Mouse (Mus musculus) layer of hippocampus, postnatal 25 days (tissue): ENCODE measurements around the gene AC140267.1. TPM values are rescaled to one million over a fixed set of nuclear protein-coding genes. Genes with fewer than 3 reads are reported as not detected.

ENCODE experiments used
- DNase-seq, 2 experiments: peaks; one replicate each; pipeline ENCODE4 v3.0.0; 2022; ENCODE audit warnings: mixed read lengths in 2 of 2, low spot score in 1 of 2; ENCODE audit errors: extremely low spot score in 1 of 2
- total RNA-seq, 2 experiments: library from RNA; stranded (reverse); gene quantifications; 2 replicates each; pipeline ENCODE4 v1.2.3; 2021

AC140267.1 gene
- 10 to 100 TPM in 1 of 2 experiments, 1 to 10 TPM in 1; 6.3 to 21.1 TPM for total RNA-seq

GRCm38 (mm10) chr15:80235535-80235934 is at the start of gene AC140267.1:
AC140267.1 (plus strand) TSS chr15:80235835.
- no peak for DNase-seq

DNA sequence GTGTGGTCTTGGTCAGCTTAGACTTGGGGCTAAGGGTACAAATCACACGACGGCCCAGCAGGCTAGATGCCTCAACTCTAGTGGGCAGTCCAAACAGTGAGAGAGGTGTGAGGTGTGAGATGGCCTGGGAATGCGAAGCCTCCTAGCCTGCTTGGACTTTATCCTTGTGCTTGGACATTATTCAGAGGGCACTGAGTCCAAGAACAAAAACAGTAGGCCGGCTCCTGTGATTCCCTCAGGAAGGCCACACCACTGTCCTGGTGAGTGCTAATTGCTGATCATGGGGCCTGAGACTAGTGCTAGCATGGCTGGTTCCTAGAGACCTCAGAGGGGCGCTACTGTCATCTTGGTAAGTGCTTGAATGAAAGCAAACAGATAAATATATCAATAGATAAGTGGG is 46.7 kb upstream of the AC140267.1 start:
- no peak for DNase-seq

DNA sequence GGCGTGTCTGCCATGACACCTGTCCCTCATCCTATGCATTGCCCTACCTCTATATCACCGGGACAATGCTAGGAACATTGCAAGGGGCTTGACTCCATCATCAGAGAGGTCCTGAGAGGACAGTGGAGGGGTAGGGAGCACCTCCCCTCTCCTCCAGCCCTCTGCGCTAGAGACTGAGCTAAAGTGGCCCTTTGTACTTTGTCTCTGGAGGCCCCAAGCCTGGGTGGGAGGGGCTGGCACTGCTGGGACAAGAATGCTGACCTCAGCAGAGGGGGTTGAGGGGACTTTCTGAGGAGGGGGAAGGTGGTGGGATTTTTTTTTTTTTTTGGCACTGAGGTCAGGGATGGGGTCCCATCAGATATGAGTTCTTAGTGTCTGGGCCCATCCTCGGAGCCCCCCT is 45.6 kb upstream of the AC140267.1 start:
- DNase-seq = no peak

GRCm38 (mm10) chr15:80191585-80192245 is 43.9 kb upstream of the AC140267.1 start:
- no peak for DNase-seq

DNA sequence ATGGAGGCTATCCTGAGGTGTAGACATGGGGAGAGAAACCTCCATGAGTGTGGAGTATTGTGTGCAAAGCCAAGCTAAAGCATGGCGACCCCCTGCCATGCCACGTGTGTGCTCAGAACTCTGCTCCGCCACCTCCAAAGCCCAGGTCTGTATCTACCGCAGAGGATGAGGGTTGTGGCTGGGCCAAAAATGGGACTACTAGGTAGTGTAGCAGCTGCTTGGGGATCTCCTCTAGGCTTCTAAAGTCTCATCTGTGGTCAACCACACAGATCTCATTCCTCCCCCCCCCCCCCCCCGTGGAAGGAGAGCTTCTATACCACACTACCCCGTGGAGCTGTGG is 43.4 kb upstream of the AC140267.1 start:
- no peak for DNase-seq

GRCm38 (mm10) chr15:80192847-80193246 is 42.8 kb upstream of the AC140267.1 start:
- DNase-seq = no peak

DNA sequence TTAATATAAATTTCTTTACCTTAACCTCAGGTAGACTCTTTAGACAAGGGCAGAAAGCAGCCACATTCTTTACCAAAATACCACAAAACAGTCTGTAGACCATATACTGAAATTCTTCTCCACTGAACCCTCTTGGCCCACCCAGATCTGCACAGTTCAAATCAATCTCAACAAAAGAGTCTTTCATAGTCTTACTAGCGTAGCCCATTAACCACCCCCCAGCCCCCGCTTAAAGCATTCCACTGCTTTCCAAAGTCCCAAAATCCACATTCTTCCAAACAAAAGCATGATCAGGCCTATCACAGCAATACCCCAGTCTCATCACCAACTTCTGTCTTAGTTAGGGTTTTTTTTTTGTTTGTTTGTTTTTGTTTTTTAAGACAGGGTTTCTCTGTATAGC is 36.1 kb upstream of the AC140267.1 start:
- no peak for DNase-seq

GRCm38 (mm10) chr15:80202111-80202775 is 33.4 kb upstream of the AC140267.1 start:
- peak; percentile 21 to 36 for DNase-seq

DNA sequence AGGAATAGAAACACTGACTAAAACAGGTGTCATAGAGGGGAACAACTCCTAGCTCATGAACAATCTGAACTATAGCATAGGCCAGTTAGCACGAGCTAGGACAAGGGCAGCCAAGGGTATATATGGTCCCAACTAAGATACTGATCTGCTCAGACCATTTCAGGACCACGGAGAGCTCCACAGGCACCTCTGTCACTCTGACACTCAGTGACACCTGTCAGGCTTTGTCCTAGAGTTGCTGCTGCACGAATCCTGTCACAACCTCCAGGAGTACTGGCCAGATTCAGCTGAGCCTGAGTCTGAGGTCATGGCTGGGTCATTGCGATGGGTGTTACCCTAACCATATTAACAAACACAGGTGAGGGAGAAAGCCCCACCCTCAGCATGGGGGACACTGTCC is 32.2 kb upstream of the AC140267.1 start:
- no peak for DNase-seq

- DNase-seq = no peak
Observed at GRCm38 (mm10) chr15:80206057-80206565, 29.5 kb upstream of the AC140267.1 start.

GRCm38 (mm10) chr15:80208446-80208845 is 27.2 kb upstream of the AC140267.1 start:
- DNase-seq = no peak

DNA sequence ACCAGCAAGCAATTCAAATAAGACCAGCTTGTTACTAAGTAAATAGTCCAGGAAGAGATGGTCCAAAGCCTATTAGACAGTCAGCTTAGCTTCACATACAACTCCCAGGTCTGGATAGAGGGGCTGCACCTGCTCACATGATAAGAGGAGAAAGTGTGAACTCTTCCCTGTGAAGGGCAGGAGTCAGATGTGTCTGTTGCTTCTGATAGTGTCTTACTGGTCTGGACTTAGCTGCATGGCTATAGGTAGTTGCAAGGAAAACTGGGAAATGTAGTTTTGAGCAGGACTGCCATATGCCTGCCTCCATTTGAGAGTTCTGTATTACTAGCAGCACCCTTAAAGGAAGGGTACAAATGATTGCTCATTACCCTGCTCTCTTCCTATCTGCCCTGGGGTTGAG is 21.9 kb upstream of the AC140267.1 start:
- DNase-seq = no peak

GRCm38 (mm10) chr15:80215716-80216479 is 19.7 kb upstream of the AC140267.1 start:
- DNase-seq = peak in 1 of 2 experiments; percentile 59

DNA sequence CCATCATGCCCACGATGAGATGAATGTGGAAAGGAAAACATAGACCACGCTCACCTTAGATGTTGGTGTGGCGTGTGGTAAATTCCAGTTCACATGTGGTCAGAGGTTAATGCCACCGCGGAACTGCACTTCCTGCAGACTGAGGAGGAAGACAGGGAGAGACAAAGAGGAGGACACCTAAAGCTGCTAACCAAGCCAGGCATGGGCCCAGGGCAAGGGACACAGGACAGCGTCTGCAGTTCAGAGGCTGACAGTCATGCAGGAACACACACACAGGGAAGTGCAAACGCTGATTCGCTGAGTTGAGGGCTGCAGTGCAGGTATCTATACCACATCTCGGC is 19.2 kb upstream of the AC140267.1 start:
- DNase-seq = no peak

GRCm38 (mm10) chr15:80217476-80217875 is 18.2 kb upstream of the AC140267.1 start:
- DNase-seq = no peak

DNA sequence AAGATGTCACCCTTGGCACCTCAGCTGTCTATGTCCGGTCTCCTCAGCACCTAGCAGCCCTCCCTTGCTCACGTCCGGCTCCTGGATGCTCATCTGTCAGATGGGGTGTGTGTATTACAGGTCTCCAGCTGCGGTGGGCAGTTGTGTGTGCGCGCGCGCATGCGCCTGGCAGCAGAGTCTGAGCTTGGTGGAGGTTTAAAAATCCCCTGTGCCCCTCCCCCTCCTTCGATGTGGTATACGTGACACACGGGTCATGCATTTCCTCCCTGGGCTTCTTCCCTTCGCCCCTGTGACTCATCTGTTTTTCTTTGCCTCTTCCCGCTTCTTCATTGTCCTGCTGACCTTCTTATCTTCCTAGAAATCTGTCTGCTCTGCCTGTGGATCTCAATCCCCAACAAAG is 16.4 kb upstream of the AC140267.1 start:
- no peak for DNase-seq

- DNase-seq = no peak
Observed at GRCm38 (mm10) chr15:80219705-80220657, 15.7 kb upstream of the AC140267.1 start.

GRCm38 (mm10) chr15:80221031-80221430 is 14.6 kb upstream of the AC140267.1 start:
- DNase-seq = no peak

- DNase-seq = no peak
Observed at GRCm38 (mm10) chr15:80223751-80224150, 11.9 kb upstream of the AC140267.1 start.

DNA sequence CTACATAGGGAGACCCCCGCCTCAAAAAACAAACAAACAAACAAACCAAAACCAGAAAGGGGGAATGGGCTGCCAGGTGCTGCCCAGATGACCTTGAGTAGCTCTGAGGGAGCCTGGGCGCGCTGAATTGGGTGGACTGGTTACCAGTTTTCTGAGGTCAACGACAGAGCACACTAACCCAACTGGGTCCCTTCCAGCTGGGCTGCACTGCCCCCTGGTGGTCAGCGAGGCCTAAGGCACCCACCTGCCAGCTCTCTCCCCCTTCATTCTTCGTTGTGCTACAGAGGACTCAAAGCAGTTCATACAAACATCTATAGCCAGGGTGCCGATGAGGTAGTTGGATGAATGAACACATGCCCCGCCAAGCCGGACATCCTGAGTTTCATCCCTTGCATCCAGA is 10.4 kb upstream of the AC140267.1 start:
- peak; percentile 59 to 76 for DNase-seq
